Mouse (Mus musculus) midbrain, embryonic 12.5 days (tissue): Measurements from ENCODE around the gene Cnnm1. TPM values are rescaled to one million over a fixed set of nuclear protein-coding genes. Genes with fewer than 3 reads are reported as not detected.

Source experiments
- ATAC-seq: fragments of 200-750 bp; cut with Nextera tagmentation; 2 replicates; pipeline ENCODE4 v1.8.0; 2017; ENCODE audit warnings: low read depth, moderate TSS enrichment, moderate library complexity; ENCODE audit not compliant: low FRiP score
- H3K27ac ChIP-seq: fragments of 300-500 bp; sonication (generic); replicated peaks from 2 replicates; pipeline ENCODE4 v1.5.1; 2016; ENCODE audit warnings: mild to moderate bottlenecking
- H3K27me3 ChIP-seq: fragments of 300-500 bp; sonication (generic); 2 replicates; pipeline ENCODE4 v1.6.1; 2016; ENCODE audit warnings: mild to moderate bottlenecking
- H3K36me3 ChIP-seq: fragments of 300-500 bp; sonication (generic); 2 replicates; pipeline ENCODE4 v1.6.1; 2016
- H3K4me1 ChIP-seq: fragments of 300-500 bp; sonication (generic); 2 replicates; pipeline ENCODE4 v1.6.1; 2016
- H3K4me2 ChIP-seq: fragments of 300-500 bp; sonication (generic); replicated peaks from 2 replicates; pipeline ENCODE4 v1.6.1; 2016; ENCODE audit warnings: mild to moderate bottlenecking, moderate library complexity
- H3K4me3 ChIP-seq: fragments of 300-500 bp; sonication (generic); 2 replicates; pipeline ENCODE4 v1.5.1; 2016; ENCODE audit warnings: mild to moderate bottlenecking
- H3K9ac ChIP-seq: fragments of 300-500 bp; sonication (generic); replicated peaks from 2 replicates; pipeline ENCODE4 v1.6.1; 2016; ENCODE audit warnings: mild to moderate bottlenecking, moderate library complexity
- H3K9me3 ChIP-seq: fragments of 300-500 bp; sonication (generic); 2 replicates; pipeline ENCODE4 v1.6.1; 2016; ENCODE audit warnings: mild to moderate bottlenecking
- WGBS: fragments of 180-500 bp; shearing (Covaris S2); methylation state at CpG from one replicate; pipeline ENCODE4 v1.1.7; 2016; 5-methylcytosine and 5-hydroxymethylcytosine counted together
- polyA plus RNA-seq: library from polyadenylated mRNA; unstranded; fragments of >200 nt; fragmentation: Nextera tagmentation; extraction: Ambion mirVana; gene quantifications from 2 replicates; pipeline ENCODE4 v1.2.1, GENCODE M21; 2016

Gene Cnnm1
- polyA plus RNA-seq, 1 experiment from 2014 or later: 0.36 TPM

DNA sequence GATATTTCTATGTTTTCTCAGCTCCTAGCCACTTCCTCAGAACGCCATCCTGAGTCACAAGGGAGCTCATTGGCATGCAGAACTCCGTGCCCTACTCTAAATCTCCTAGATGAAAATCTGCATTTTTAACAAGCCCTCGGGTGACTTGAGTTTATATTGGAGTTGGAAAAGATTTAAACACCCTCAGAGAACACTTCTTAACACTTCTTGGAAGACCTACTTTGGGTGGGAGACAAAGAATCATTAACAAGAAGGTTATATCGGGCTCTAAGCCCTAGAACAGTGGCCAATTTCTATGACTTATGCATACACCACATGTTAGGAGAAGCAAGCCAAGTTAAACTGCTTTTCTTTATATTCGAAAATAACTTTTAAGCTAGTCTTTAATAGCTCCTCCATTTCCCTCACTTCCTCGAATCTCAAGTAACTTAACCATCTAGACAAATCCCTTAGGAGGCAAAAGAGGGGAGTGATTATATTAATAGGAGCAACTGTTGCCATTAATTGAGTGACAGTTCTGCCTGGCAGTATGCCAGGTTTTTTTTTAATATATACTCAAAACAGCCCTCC lies 4.5 kb downstream of the Cnnm1 start:
- H3K4me2 ChIP-seq: no peak overlapping the region
- H3K9me3 ChIP-seq: no peaks in the 10 kb centered on the region
- ATAC-seq: no peak
- H3K4me1 ChIP-seq: peaks cover 23% of the 10 kb centered on the region
- H3K4me3 ChIP-seq: no peak overlapping the region
- no peak overlapping the region for H3K27ac ChIP-seq
- H3K9ac ChIP-seq: no peak overlapping the region
- H3K36me3 ChIP-seq: no peaks in the 10 kb centered on the region
- H3K27me3 ChIP-seq: peaks cover 42% of the 10 kb centered on the region
- 85% methylated on average over 6 of the region's 6 CpGs for WGBS

DNA sequence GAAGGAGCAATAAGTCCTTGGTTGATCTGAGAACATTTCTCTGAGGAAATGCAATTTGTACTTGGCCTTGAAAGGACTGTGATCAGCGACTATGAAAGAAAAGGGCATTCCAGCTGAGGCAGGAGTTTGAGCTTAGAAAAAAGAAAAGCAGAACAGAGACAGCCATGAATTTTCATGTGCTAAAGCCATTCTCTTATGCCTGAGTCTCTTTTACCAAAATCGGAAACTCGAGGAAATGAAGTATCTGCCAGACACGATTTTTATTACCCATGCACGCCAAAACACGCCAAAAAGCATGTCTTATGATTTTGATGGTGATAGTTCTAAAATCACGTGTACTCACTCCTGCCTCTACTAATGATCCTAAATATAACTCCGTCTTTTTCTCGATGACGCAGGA lies 11.3 kb downstream of the Cnnm1 start:
- H3K36me3 ChIP-seq: no peaks in the 10 kb centered on the region
- no peak overlapping the region for H3K9ac ChIP-seq
- no peaks in the 10 kb centered on the region for H3K4me1 ChIP-seq
- H3K27me3 ChIP-seq: no peaks in the 10 kb centered on the region
- no peaks in the 10 kb centered on the region for H3K9me3 ChIP-seq
- 88% methylated on average over 10 of the region's 10 CpGs for WGBS
- ATAC-seq: no peak
- H3K4me2 ChIP-seq: no peak overlapping the region
- no peak overlapping the region for H3K27ac ChIP-seq
- H3K4me3 ChIP-seq: no peak overlapping the region

DNA sequence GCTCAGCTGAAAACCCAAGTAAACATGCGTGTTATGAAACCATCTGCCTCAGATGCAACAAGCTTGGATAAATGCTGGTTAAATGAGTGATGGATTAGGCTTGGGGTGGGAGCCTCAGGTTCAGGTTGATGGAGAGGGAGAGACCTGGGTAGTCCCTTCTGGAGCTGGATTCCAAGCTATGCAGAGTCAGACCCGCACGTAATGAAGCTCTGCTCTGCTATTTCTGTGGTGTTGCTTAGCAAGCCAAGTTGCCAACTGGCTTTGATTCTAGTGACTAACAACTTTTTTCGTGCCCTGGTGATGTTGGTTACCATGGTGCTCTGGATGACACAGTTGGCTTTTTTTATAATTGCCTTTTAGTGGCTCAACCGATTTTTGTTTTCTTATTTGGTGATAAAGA lies 11.9 kb downstream of the Cnnm1 start:
- no peaks in the 10 kb centered on the region for H3K4me1 ChIP-seq
- H3K4me3 ChIP-seq: no peak overlapping the region
- ATAC-seq: no peak
- no peaks in the 10 kb centered on the region for H3K9me3 ChIP-seq
- no peaks in the 10 kb centered on the region for H3K27me3 ChIP-seq
- no peaks in the 10 kb centered on the region for H3K36me3 ChIP-seq
- no peak overlapping the region for H3K9ac ChIP-seq
- no peak overlapping the region for H3K27ac ChIP-seq
- H3K4me2 ChIP-seq: no peak overlapping the region
- WGBS: 88% methylated on average over 5 of the region's 5 CpGs

DNA sequence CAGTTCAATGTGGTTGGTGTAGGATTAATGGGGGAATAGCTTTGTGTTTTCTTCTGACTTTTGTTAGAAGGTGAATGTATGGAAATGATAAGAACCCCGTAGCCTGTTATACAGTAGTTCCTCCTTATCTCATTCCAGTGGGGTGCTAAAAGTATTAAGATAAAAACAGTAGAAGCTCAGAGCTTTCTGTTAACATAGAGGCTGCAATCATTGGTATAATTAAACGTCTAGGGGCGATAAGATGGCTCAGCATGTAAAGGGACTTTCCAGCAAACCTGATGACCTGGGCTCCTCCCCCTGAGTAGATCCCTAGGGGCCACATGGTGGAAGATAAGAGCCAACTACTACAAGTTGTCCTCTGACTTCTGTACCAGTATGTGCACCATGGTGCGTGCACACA lies 12.8 kb downstream of the Cnnm1 start:
- ATAC-seq: no peak
- H3K4me1 ChIP-seq: no peaks in the 10 kb centered on the region
- WGBS: 87% methylated on average over 4 of the region's 4 CpGs
- H3K36me3 ChIP-seq: no peaks in the 10 kb centered on the region
- no peaks in the 10 kb centered on the region for H3K27me3 ChIP-seq
- no peak overlapping the region for H3K27ac ChIP-seq
- no peak overlapping the region for H3K4me2 ChIP-seq
- H3K4me3 ChIP-seq: no peak overlapping the region
- no peak overlapping the region for H3K9ac ChIP-seq
- no peaks in the 10 kb centered on the region for H3K9me3 ChIP-seq

DNA sequence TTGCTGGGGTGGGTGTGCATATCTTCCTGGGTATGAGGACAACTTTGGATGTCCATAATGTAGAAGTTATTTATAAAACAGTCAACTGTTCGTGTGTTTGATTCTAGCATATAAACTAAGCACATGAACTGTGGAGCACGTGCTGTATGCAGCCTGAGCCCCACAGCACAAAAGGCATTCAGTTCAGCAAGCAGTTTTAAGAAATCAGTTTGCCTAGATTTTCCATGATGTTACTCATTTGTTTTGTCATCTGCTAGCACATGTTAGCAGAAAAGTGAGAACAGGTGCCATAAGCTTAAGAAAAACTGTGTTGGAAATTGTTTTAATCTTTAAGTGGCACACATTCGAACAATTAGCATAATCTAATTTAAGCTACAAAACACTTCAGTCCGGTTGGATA lies 19.7 kb downstream of the Cnnm1 start:
- 76% methylated on average over 4 of the region's 4 CpGs for WGBS
- H3K27ac ChIP-seq: no peak overlapping the region
- no peaks in the 10 kb centered on the region for H3K36me3 ChIP-seq
- H3K27me3 ChIP-seq: no peaks in the 10 kb centered on the region
- no peaks in the 10 kb centered on the region for H3K4me1 ChIP-seq
- no peak for ATAC-seq
- no peak overlapping the region for H3K9ac ChIP-seq
- H3K4me3 ChIP-seq: no peak overlapping the region
- H3K9me3 ChIP-seq: no peaks in the 10 kb centered on the region
- H3K4me2 ChIP-seq: no peak overlapping the region

DNA sequence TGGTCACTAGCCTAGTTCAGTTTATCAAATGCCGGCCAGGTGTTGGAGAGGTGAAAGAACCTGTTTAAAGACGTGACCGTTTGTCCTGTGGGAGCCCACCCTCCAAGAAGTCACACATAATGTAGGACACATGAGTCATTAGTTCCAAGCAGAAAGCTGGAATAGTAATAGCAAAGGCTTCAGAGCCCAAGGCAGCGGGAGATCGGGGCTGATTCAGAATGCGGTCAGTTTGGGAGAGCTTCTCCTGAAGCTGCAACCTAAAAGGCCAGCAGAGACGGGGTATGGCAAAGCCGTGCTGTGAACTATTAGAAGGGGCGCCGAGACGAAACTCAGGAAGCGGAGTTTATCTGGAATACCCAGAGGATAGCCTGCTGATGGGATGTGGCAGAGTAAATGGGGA lies 20.2 kb downstream of the Cnnm1 start:
- Histone ChIP-seq H3K27ac (no peak overlapping the region), H3K9me3 (no peaks in the 10 kb centered on the region), H3K4me3 (no peak overlapping the region), H3K4me2 (no peak overlapping the region), H3K36me3 (no peaks in the 10 kb centered on the region), H3K9ac (no peak overlapping the region), H3K27me3 (no peaks in the 10 kb centered on the region), H3K4me1 (no peaks in the 10 kb centered on the region)
- 88% methylated on average over 12 of the region's 12 CpGs for WGBS
- no peak for ATAC-seq

DNA sequence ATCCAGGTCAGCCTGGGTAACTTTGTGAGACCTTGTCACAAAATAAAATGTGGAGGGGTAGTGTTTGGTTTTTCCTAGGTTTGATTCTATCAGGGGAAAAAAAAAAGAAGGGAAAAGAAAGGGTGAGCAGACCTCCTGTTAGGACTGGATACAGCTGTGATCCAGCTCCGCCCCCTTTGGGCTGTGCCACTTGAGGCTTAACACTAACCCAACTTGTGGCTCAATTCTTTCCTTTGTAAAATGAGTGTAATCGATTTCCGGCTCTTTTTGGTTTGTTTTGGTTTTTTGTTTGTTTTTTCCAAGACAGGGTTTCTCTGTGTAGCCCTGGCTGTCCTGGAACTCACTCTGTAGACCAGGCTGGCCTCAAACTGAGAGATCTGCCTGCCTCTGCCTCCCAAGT lies 21.9 kb downstream of the Cnnm1 start:
- Histone ChIP-seq H3K4me2 (no peak overlapping the region), H3K4me1 (no peaks in the 10 kb centered on the region), H3K27ac (no peak overlapping the region), H3K27me3 (no peaks in the 10 kb centered on the region), H3K9ac (no peak overlapping the region), H3K36me3 (no peaks in the 10 kb centered on the region), H3K9me3 (no peaks in the 10 kb centered on the region), H3K4me3 (no peak overlapping the region)
- no peak for ATAC-seq
- 88% methylated on average over 3 of the region's 3 CpGs for whole genome bisulfite sequencing

DNA sequence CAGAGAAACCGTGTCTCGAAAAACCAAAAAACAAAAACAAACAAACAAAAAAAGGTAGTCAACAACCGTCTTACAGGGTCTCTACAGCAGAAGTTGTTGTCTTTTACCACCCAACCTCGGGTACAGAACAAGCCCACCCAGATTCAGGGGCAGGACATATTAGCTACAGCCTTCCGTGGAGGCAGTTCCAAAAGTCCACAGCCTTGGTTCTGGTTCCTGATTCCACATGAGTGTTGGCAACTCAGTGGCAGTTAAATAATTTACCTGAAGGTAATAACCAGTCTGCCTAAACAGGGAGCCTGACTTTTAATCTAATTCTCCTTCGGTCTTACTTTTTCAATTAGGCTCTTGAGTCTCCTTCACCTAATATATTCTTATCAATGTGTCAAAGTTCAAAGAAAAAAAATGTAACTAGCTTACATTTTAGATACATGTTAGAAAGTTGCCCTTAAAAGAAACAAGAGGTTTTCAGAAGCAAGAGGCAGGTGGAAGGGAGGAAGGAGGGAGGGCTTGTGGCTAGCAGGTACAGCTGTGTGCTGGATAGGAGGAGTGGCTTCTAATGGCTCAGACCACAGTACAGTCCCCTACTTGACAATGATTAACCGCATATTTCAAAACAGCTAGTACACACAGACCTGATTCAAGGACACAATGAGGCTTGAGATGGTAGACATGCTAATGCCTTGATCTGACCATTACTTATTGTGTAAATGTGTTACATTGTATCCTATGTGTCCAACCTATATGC lies 23.5 kb downstream of the Cnnm1 start:
- Histone ChIP-seq H3K9me3 (no peaks in the 10 kb centered on the region), H3K36me3 (no peaks in the 10 kb centered on the region), H3K4me3 (no peak overlapping the region), H3K9ac (no peak overlapping the region), H3K4me1 (no peaks in the 10 kb centered on the region), H3K27me3 (no peaks in the 10 kb centered on the region), H3K27ac (no peak overlapping the region), H3K4me2 (no peak overlapping the region)
- 90% methylated on average over 7 of the region's 7 CpGs for WGBS
- no peak for ATAC-seq

DNA sequence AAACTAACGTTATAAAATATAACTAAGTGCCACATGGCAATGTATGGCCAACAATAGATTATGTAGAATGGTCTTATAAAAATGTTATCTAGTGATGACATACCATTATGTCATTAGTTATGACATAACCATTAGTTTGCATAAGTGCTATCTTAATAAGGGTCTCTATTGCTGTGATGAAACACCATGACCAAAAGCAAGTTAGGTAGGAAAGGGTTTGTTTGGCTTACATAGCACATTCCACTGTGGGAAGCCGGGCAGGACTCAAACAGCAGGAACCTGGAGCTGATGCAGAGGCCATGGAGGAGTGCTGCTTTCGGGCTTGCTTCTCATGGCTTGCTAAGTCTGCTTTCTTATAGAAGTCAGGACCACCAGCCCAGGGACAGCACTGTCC lies 24.1 kb downstream of the Cnnm1 start:
- no peak overlapping the region for H3K27ac ChIP-seq
- no peak for ATAC-seq
- H3K4me2 ChIP-seq: no peak overlapping the region
- H3K36me3 ChIP-seq: no peaks in the 10 kb centered on the region
- H3K9ac ChIP-seq: no peak overlapping the region
- H3K4me3 ChIP-seq: no peak overlapping the region
- no peaks in the 10 kb centered on the region for H3K27me3 ChIP-seq
- WGBS: 88% methylated on average over 3 of the region's 3 CpGs
- no peaks in the 10 kb centered on the region for H3K9me3 ChIP-seq
- no peaks in the 10 kb centered on the region for H3K4me1 ChIP-seq

DNA sequence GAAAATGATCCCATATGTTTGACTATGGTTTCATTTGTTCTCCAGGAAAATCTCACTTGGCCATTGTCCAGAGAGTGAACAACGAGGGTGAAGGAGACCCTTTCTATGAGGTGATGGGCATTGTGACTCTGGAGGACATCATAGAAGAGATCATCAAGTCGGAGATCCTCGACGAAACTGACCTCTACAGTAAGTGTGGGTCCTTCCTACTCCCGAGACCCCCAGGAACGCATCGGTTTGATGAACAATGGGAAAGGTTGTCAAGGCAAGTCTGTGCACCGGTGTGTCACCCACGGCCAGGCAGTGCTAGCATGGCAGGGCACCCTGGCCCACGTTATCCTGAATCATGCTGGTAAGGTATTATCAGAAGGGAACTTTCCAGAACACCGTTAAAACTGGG lies 24.8 kb downstream of the Cnnm1 start:
- no peak overlapping the region for H3K27ac ChIP-seq
- H3K9ac ChIP-seq: no peak overlapping the region
- no peak for ATAC-seq
- H3K4me1 ChIP-seq: no peaks in the 10 kb centered on the region
- no peaks in the 10 kb centered on the region for H3K36me3 ChIP-seq
- H3K9me3 ChIP-seq: no peaks in the 10 kb centered on the region
- no peak overlapping the region for H3K4me2 ChIP-seq
- no peak overlapping the region for H3K4me3 ChIP-seq
- H3K27me3 ChIP-seq: no peaks in the 10 kb centered on the region
- WGBS: 91% methylated on average over 11 of the region's 11 CpGs

DNA sequence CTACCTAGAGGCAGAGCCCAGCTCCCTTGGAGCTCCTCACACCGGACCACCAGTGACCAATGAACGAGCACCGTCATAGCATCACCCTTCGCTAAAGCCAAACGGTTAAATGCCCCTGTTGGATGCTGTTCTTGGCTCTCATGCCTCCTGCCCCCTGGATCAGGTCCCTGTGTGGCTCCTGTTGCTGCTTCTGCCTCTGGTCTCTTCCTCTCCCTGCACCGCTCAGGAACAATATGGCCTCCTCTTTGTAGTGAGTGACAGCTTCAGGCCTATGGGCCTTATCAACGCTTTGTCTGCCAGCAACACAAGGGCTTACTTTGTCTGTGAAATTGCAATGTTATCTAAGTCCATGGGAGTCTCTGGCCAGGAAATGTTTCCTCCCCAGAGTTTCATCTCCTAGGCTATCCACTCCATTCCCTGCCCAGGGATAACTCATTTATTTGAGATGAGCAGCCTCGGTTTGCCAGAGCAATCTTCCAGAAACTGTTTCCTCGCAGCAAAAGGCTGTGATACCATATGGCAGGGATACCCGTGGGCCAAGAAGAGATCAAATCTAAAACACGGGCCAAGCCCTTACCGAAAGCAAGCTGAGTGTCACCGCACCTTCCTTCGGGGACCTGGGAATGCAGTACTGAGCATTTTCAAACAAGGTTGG lies 25.5 kb downstream of the Cnnm1 start:
- WGBS: 93% methylated on average over 14 of the region's 14 CpGs
- no peaks in the 10 kb centered on the region for H3K27me3 ChIP-seq
- no peaks in the 10 kb centered on the region for H3K4me1 ChIP-seq
- H3K4me2 ChIP-seq: no peak overlapping the region
- H3K4me3 ChIP-seq: no peak overlapping the region
- H3K27ac ChIP-seq: no peak overlapping the region
- H3K36me3 ChIP-seq: no peaks in the 10 kb centered on the region
- ATAC-seq: no peak
- H3K9me3 ChIP-seq: no peaks in the 10 kb centered on the region
- H3K9ac ChIP-seq: no peak overlapping the region

DNA sequence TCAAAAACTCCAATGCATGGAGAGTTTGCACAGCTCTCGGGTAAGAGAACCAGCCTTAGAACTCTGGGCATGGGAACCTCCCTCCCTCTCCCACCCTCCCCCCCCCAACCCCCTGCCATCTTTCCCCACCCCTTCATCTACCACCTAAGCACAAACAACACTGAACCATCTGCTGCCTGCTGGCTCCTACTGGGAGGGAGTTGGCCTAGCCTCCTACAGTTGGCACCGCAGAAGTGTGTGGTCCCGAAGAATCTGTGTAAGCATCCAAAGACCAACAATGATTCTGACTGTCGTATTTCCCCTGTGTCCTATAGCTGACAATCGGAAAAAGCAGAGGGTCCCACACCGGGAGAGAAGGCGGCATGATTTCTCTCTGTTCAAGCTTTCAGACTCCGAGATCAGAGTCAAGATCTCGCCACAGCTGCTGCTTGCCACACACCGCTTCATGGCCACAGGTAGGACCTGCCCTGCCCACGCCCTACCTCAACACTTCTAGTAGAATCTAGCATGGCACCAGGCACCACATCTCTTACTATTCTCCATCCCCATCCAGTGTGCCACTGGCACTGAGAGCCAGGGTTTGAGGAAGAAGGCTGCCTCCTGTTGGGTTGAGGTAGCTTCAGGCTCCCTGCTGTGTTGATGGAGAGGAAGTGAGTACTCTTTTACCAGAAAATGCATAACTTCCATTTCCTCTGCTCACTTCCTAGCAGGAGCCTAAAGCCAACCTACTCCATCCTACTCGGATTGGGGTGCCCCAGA lies 27.9 kb downstream of the Cnnm1 start:
- Histone ChIP-seq H3K27ac (no peak overlapping the region), H3K9me3 (no peaks in the 10 kb centered on the region), H3K4me2 (no peak overlapping the region), H3K4me3 (no peak overlapping the region), H3K27me3 (no peaks in the 10 kb centered on the region), H3K9ac (no peak overlapping the region), H3K4me1 (no peaks in the 10 kb centered on the region), H3K36me3 (no peaks in the 10 kb centered on the region)
- ATAC-seq: no peak
- WGBS: 91% methylated on average over 12 of the region's 12 CpGs
